Mouse (Mus musculus): ENCODE measurements around the gene Ccdc30.
A peak's percentile ranks its signal among the peaks of the same experiment; 100 is the strongest.

Ccdc30 gene

DNA sequence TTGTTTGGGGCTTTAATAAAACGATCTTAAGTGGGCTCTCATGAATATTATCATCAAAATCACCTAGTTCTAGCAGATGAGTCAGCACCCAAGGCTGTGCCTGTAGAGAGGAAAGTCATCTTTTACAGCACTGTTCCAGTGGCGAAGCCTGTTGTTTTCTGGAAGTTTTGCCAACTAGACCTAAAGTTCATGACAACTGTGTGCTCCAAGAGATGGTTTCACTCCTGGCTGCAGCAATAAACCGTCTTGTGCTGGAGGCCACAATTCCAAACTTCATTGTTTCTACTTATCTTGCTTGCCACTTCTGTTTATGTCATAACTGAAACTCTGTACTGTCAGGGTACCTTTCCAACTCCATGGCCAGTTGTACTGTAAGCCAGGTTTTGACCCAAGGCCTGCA is 1.9 kb upstream of the Ccdc30 start:
- no peak for DNase-seq (ENCODE audit: low read depth)

DNA sequence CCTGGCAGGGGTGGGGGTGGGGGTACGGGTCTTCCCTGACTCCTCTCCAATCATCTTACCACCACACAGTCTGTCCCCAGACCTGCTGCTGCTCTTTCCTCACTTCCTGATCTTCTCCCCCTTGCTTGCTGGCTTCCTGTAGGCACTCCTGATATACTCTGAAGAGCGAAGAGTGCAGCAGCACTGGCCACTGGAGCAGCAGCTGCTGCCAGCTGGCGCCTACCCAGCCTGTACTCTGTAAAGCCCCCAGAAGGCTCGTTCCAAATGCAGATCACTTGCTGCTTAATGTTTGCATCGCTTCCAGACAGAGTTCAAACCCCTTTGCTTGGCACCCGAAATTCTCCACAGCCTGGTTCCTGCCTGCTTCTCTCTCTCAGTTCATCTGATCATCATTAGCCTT is 2.5 kb downstream of the Ccdc30 start:
- no peak for DNase-seq (ENCODE audit: low read depth)

- no peak for DNase-seq (ENCODE audit: low read depth)
Measured at GRCm38 (mm10) chr4:119411877-119412650, 3.3 kb downstream of the Ccdc30 start.

DNA sequence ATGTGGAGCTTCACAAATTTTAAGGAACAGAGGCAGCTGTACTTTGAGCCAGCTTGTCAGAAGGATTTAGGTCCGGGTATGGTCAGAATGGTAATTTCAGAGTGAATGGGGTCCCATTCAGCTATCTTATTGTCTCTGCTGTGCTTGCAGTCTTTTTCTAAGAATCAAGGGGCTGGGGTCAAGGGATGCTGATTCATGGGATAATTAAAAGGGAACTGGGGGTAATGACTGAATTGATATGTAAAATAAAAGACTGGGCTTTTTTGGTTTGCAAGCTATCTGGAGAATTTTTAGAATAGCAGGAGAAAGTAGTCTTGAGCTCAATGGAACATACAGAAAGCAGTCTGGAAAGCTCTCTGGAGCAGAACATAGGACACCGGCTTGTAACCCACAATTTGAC is 11.9 kb downstream of the Ccdc30 start:
- DNase-seq (ENCODE audit: low read depth) = no peak

DNA sequence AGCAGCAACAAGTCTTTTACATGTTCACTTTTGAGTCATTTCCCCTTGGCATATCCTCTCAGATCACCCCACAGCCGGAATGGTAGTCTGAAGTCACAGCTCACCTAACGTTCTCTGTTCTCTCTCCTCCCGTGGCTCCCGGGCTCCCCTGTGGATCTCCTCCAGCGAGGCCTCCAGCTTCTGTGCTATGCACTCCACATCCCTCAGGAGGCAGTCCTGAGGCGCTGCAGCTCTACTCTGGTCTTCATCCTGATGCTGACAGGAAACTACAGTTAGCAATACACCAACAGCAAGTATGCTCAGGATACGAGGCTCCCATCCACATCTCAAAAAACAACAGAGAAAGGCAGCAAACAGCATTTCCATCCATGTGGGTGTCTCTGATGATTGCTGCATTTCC is 14.4 kb downstream of the Ccdc30 start:
- DNase-seq (ENCODE audit: low read depth) = no peak

- no peak for DNase-seq (ENCODE audit: low read depth)
Measured at GRCm38 (mm10) chr4:119398751-119399150, 16.6 kb downstream of the Ccdc30 start.

GRCm38 (mm10) chr4:119390369-119390768 is 25.0 kb downstream of the Ccdc30 start:
- DNase-seq (ENCODE audit: low read depth) = no peak

DNA sequence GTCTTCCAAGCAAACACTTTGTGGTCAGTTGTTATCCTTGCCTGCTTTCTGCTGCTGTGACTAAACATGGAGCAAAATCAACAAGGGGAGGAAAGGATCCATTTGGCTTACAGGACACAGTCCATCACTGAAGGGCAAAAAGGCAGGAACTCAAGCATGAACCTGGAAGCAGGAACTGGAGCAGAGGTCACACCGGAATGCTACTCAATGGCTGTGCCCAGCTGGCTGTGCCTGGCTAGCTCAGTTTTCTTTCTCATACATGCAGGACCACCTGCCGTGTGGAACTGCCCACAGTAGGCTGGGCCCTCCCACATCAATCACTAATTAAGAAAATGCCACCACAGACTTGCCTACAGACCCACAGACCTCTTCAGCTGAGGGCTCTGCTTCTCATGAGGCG is 26.1 kb downstream of the Ccdc30 start:
- DNase-seq (ENCODE audit: low read depth) = no peak

- DNase-seq (ENCODE audit: low read depth) = no peak
Measured at GRCm38 (mm10) chr4:119381471-119382190, 33.7 kb downstream of the Ccdc30 start.

DNA sequence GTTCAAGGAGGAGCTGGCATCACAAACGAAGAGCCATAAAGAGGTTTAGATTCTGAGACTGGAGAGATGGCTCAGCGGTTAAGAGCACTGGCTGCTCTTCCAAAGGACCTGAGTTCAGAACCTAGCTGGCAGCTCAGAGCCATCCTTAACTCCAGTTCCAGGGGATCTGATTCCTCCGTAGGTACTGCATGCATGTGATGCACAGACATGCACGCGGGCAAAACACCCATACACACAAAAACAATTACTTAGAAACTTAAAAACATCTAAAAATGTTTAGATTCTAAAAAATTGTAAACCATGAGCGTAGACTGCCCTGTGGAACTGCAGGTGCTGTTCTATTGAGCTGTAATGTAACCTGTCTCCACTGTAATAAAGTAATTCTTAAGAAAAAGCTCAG is 45.9 kb downstream of the Ccdc30 start:
- no peak for DNase-seq (ENCODE audit: low read depth)

DNA sequence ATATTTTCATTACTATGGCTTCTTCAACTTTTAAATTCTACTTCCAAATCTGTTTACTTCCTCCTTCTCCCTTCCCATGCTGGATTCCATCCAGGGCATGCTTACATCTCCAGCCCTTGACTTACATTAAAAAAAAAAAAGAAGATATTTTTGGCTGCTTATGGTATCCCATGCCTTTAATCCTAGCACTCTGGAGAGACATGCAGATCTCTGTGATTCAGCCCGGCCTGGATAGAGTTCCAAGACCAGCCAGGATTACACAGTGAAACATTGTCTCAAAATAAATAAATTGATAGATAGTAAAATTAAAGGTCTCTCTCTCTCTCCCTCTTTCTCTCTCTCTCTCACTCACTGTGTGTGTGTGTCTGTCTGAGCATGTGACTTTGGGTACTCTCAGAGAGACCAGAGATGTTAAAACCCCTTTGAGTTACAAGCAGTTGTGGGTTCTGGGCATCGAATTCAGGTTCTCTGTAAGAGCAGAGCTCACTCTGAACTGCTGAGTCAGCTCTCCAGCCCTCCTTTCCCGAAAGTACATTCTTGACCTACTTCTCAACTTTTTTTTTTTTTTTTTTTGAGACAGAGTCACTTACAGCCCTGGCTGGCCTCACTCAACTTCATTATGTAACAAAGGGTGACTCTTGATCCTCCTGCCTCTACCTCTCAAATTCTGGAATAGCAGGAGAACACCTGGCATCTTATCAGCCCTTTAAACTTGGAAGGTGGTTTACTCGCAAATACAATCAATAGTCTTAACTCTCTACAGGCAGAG is 48.4 kb downstream of the Ccdc30 start:
- peak; percentile 48 for DNase-seq (ENCODE audit: low read depth)

- no peak for DNase-seq (ENCODE audit: low read depth)
Measured at GRCm38 (mm10) chr4:119362231-119362630, 53.1 kb downstream of the Ccdc30 start.

DNA sequence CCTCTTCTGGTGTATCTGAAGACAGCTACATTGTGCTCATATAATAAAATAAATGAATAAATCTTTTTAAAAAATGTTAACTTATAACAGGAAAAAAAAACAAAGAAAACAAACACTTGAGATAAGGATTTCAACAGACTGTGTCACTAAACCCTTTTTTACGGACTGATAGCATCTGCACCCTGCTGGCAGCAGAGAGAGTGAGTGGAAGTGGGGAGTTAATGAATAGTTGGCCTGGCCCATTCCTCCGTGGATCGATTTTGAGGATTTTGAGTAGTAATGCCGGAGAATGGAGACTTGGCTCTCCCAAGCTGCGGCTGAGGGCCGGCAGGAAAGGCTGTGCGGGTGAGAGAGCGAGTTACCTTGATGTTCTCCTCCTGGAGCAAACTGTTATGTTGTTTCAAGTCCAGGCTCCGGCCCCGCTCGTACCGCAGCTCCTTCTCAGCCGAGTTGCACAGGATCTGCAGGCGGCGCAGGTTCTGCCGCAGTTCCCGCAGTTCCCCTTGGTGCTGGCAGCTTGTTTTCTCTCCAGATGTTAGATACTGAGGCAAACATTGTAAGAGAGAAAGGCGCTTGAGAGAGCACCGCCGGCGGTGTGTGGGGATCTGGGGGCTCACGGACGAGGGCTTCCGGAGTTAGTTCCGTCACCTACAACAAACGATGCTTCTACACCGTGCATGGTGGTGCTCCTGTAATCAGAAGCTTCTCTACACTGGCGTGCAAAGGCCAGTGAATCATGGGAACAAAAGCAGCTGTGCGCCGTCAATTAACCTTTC is 55.9 kb downstream of the Ccdc30 start:
- peak; percentile 10 for DNase-seq (ENCODE audit: low read depth)

- DNase-seq (ENCODE audit: low read depth) = no peak
Measured at GRCm38 (mm10) chr4:119345508-119345907, 69.8 kb downstream of the Ccdc30 start.

- DNase-seq (ENCODE audit: low read depth) = no peak
Measured at GRCm38 (mm10) chr4:119338861-119339361, 76.4 kb downstream of the Ccdc30 start.

DNA sequence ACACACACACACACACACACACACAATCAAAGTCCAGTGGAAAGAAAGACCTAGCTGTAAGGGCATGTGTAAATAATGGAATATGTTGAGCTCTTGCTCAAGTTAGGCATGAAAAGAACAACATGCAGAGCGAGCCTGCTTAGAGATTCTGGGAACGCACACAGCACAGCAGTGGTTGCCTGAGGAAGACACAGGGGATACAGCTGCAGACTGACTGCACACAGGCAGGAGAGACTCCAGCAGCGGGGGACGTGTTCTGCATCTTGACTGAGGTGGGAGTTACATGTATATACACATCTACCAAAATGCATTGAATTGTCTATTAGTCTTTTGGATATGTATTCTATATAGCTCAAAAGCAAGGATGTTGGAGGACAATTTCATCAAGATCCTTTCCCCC is 76.9 kb downstream of the Ccdc30 start:
- DNase-seq (ENCODE audit: low read depth) = no peak

GRCm38 (mm10) chr4:119333487-119333886 is 81.8 kb downstream of the Ccdc30 start:
- no peak for DNase-seq (ENCODE audit: low read depth)

- DNase-seq (ENCODE audit: low read depth) = no peak
Measured at GRCm38 (mm10) chr4:119320896-119321550, 94.3 kb downstream of the Ccdc30 start.

GRCm38 (mm10) chr4:119320131-119320830 is 95.0 kb downstream of the Ccdc30 start, which contains the start of gene Ppih:
Gene Ppih (minus strand): TSS chr4:119320546.
- DNase-seq (ENCODE audit: low read depth) = peak; percentile 85

- DNase-seq (ENCODE audit: low read depth) = no peak
Measured at GRCm38 (mm10) chr4:119313756-119314155, 101.6 kb downstream of the Ccdc30 start.

- no peak for DNase-seq (ENCODE audit: low read depth)
Measured at GRCm38 (mm10) chr4:119305418-119305817, 109.9 kb downstream of the Ccdc30 start.

Measured in fibroblast of lung, adult 2 months (primary cell).